Mouse (Mus musculus) midbrain, embryonic 16.5 days (tissue): ENCODE results near the gene Sgip1. TPM values are rescaled to one million over a fixed set of nuclear protein-coding genes. Genes with fewer than 3 reads are reported as not detected.

ENCODE experiments used
- ATAC-seq: fragments of 200-750 bp; cut with Nextera tagmentation; 2 replicates; pipeline ENCODE4 v1.8.0; 2017; ENCODE audit warnings: moderate TSS enrichment
- H3K27ac ChIP-seq: fragments of 300-500 bp; sonication (generic); 2 replicates; pipeline ENCODE4 v1.5.1; 2014; ENCODE audit warnings: mild to moderate bottlenecking, low read length, mixed read lengths
- H3K27me3 ChIP-seq: fragments of 300-500 bp; sonication (generic); 2 replicates; pipeline ENCODE4 v1.6.1; 2014; ENCODE audit warnings: low read depth, low read length, mixed read lengths; ENCODE audit not compliant: control insufficient read depth, insufficient read depth
- H3K36me3 ChIP-seq: fragments of 300-500 bp; sonication (generic); 2 replicates; pipeline ENCODE4 v1.6.1; 2014; ENCODE audit warnings: mild to moderate bottlenecking, low read length, moderate library complexity, mixed read lengths; ENCODE audit not compliant: control insufficient read depth, insufficient read depth
- H3K4me1 ChIP-seq: fragments of 300-500 bp; sonication (generic); 2 replicates; pipeline ENCODE4 v1.6.1; 2014; ENCODE audit warnings: mild to moderate bottlenecking, low read length, mixed read lengths; ENCODE audit not compliant: control insufficient read depth, insufficient read depth
- H3K4me2 ChIP-seq: fragments of 300-500 bp; sonication (generic); 2 replicates; pipeline ENCODE4 v1.6.1; 2014; ENCODE audit warnings: mild to moderate bottlenecking, low read length, mixed read lengths
- H3K4me3 ChIP-seq: fragments of 300-500 bp; sonication (generic); 2 replicates; pipeline ENCODE4 v1.5.1; 2014; ENCODE audit warnings: low read depth, mild to moderate bottlenecking, low read length, moderate library complexity, mixed read lengths
- H3K9ac ChIP-seq: fragments of 300-500 bp; sonication (generic); 2 replicates; pipeline ENCODE4 v1.6.1; 2014; ENCODE audit warnings: low read depth, low read length, mixed read lengths
- H3K9me3 ChIP-seq: fragments of 300-500 bp; sonication (generic); replicated peaks from 2 replicates; pipeline ENCODE4 v1.6.1; 2014; ENCODE audit warnings: mild to moderate bottlenecking, low read length, mixed read lengths; ENCODE audit not compliant: control insufficient read depth, poor library complexity, severe bottlenecking
- WGBS: fragments of 180-500 bp; shearing (Covaris S2); extraction: QIAGEN DNeasy Blood & Tissue Kit; methylation state at CpG from one replicate; pipeline ENCODE4 v1.1.7; 2014; 5-methylcytosine and 5-hydroxymethylcytosine counted together
- polyA plus RNA-seq: library from polyadenylated mRNA; unstranded; fragments of >200 nt; fragmentation: Nextera tagmentation; extraction: Ambion mirVana; gene quantifications from 2 replicates; pipeline ENCODE4 v1.2.1, GENCODE M21; 2015

Sgip1 gene
- polyA plus RNA-seq, 1 experiment from 2014 or later, result 80.4 TPM

GRCm38 (mm10) chr4:102990016-102990415 lies 248.9 kb downstream of the Sgip1 start:
- WGBS, result 79% methylated on average over 4 of the region's 4 CpGs
- H3K4me2 ChIP-seq, result no peak overlapping the region
- H3K9ac ChIP-seq, result no peak overlapping the region
- no peaks in the 10 kb centered on the region for H3K36me3 ChIP-seq
- H3K9me3 ChIP-seq, result no peaks in the 10 kb centered on the region
- no peak overlapping the region for H3K27ac ChIP-seq
- no peak for ATAC-seq
- H3K4me3 ChIP-seq, result no peak overlapping the region
- no peaks in the 10 kb centered on the region for H3K27me3 ChIP-seq
- no peaks in the 10 kb centered on the region for H3K4me1 ChIP-seq

GRCm38 (mm10) chr4:102990595-102991340 lies 249.7 kb downstream of the Sgip1 start:
- whole genome bisulfite sequencing, result 84% methylated on average over 11 of the region's 11 CpGs
- no peaks in the 10 kb centered on the region for H3K4me1 ChIP-seq
- ATAC-seq, result no peak
- H3K4me2 ChIP-seq, result no peak overlapping the region
- no peaks in the 10 kb centered on the region for H3K27me3 ChIP-seq
- no peak overlapping the region for H3K27ac ChIP-seq
- H3K9ac ChIP-seq, result no peak overlapping the region
- H3K9me3 ChIP-seq, result no peaks in the 10 kb centered on the region
- H3K36me3 ChIP-seq, result no peaks in the 10 kb centered on the region
- no peak overlapping the region for H3K4me3 ChIP-seq

GRCm38 (mm10) chr4:102991685-102992084 lies 250.6 kb downstream of the Sgip1 start:
- Histone ChIP-seq H3K4me1 (no peaks in the 10 kb centered on the region), H3K9ac (no peak overlapping the region)
- 68% methylated on average over 3 of the region's 3 CpGs for WGBS

GRCm38 (mm10) chr4:103004681-103005080 lies 263.6 kb downstream of the Sgip1 start:
- no peak overlapping the region for H3K27ac ChIP-seq
- no peak overlapping the region for H3K9ac ChIP-seq
- WGBS, result 74% methylated on average over 4 of the region's 4 CpGs
- H3K9me3 ChIP-seq, result no peaks in the 10 kb centered on the region
- no peak overlapping the region for H3K4me2 ChIP-seq
- ATAC-seq, result peak; percentile 36; the same call in 1 of the 2 replicates
- peaks cover 13% of the 10 kb centered on the region for H3K4me1 ChIP-seq
- H3K36me3 ChIP-seq, result no peaks in the 10 kb centered on the region
- no peak overlapping the region for H3K4me3 ChIP-seq
- H3K27me3 ChIP-seq, result no peaks in the 10 kb centered on the region

More at GRCm38 (mm10) chr4:102991685-102992084, 250.6 kb downstream of the Sgip1 start:
- no peak overlapping the region for H3K27ac ChIP-seq
- H3K27me3 ChIP-seq, result no peaks in the 10 kb centered on the region
- no peaks in the 10 kb centered on the region for H3K36me3 ChIP-seq
- no peak overlapping the region for H3K4me2 ChIP-seq
- H3K4me3 ChIP-seq, result no peak overlapping the region
- ATAC-seq, result no peak
- H3K9me3 ChIP-seq, result no peaks in the 10 kb centered on the region

GRCm38 (mm10) chr4:103005190-103005945 lies 264.3 kb downstream of the Sgip1 start:
- no peaks in the 10 kb centered on the region for H3K36me3 ChIP-seq
- H3K9ac ChIP-seq, result no peak overlapping the region
- peaks cover 13% of the 10 kb centered on the region for H3K4me1 ChIP-seq
- WGBS, result 60% methylated on average over 15 of the region's 15 CpGs
- no peak overlapping the region for H3K4me3 ChIP-seq
- no peaks in the 10 kb centered on the region for H3K9me3 ChIP-seq
- H3K27ac ChIP-seq, result no peak overlapping the region
- H3K27me3 ChIP-seq, result no peaks in the 10 kb centered on the region
- no peak for ATAC-seq
- no peak overlapping the region for H3K4me2 ChIP-seq

GRCm38 (mm10) chr4:103006266-103006665 lies 265.2 kb downstream of the Sgip1 start:
- H3K4me1 ChIP-seq, result peaks cover 14% of the 10 kb centered on the region
- no peak overlapping the region for H3K27ac ChIP-seq
- no peaks in the 10 kb centered on the region for H3K9me3 ChIP-seq
- no peaks in the 10 kb centered on the region for H3K27me3 ChIP-seq
- H3K4me3 ChIP-seq, result no peak overlapping the region
- no peak overlapping the region for H3K4me2 ChIP-seq
- no peak overlapping the region for H3K9ac ChIP-seq
- 63% methylated on average over 5 of the region's 5 CpGs for WGBS
- ATAC-seq, result no peak
- H3K36me3 ChIP-seq, result no peaks in the 10 kb centered on the region

- Histone ChIP-seq H3K36me3 (no peaks in the 10 kb centered on the region), H3K9me3 (no peaks in the 10 kb centered on the region), H3K27ac (0 out of 2 replicates have a peak overlapping the region, but pooled peaks have one; percentile 34), H3K27me3 (no peaks in the 10 kb centered on the region), H3K4me2 (no peak overlapping the region), H3K4me1 (peaks cover 20% of the 10 kb centered on the region), H3K9ac (no peak overlapping the region), H3K4me3 (no peak overlapping the region)
- 13% methylated on average over 4 of the region's 4 CpGs for WGBS
- ATAC-seq, result no peak
These were observed 265.9 kb downstream of the Sgip1 start for GRCm38 (mm10) chr4:103006943-103007418.

GRCm38 (mm10) chr4:103010734-103011133 lies 269.6 kb downstream of the Sgip1 start:
- H3K4me3 ChIP-seq, result no peak overlapping the region
- peaks cover 33% of the 10 kb centered on the region for H3K4me1 ChIP-seq
- WGBS, result 92% methylated on average over 4 of the region's 4 CpGs
- no peaks in the 10 kb centered on the region for H3K36me3 ChIP-seq
- H3K27me3 ChIP-seq, result no peaks in the 10 kb centered on the region
- H3K9ac ChIP-seq, result no peak overlapping the region
- H3K9me3 ChIP-seq, result no peaks in the 10 kb centered on the region
- H3K27ac ChIP-seq, result no peak overlapping the region
- H3K4me2 ChIP-seq, result no peak overlapping the region
- ATAC-seq, result no peak

GRCm38 (mm10) chr4:103011823-103012222 lies 270.7 kb downstream of the Sgip1 start:
- no peaks in the 10 kb centered on the region for H3K27me3 ChIP-seq
- 23% methylated on average over 7 of the region's 7 CpGs for WGBS
- H3K4me2 ChIP-seq, result peak overlapping the region; percentile 44
- H3K36me3 ChIP-seq, result no peaks in the 10 kb centered on the region
- H3K27ac ChIP-seq, result peak overlapping the region; percentile 82
- H3K9ac ChIP-seq, result peak overlapping the region; percentile 47; the same call in 1 of the 2 replicates
- ATAC-seq, result peak; percentile 94
- peaks cover 29% of the 10 kb centered on the region for H3K4me1 ChIP-seq
- H3K9me3 ChIP-seq, result no peaks in the 10 kb centered on the region
- peak overlapping the region; percentile 13; the same call in 1 of the 2 replicates for H3K4me3 ChIP-seq
